Mouse (Mus musculus) testis, adult 2 months (tissue): ENCODE measurements around the gene Ttc25. TPM values are rescaled to one million over a fixed set of nuclear protein-coding genes. Genes with fewer than 3 reads are reported as not detected.
A peak's percentile ranks its signal among the peaks of the same experiment; 100 is the strongest.
"Not testable (repeated sequence)": the region's sequence is repeated elsewhere in the genome, so short reads cannot be mapped to it uniquely, and the experiment has no call there.

Experiments
- H3K27ac ChIP-seq: fragments of 200-500 bp; 2 replicates; pipeline ENCODE4 v1.5.1; 2012; ENCODE audit warnings: low read depth, low read length; ENCODE audit not compliant: control insufficient read depth, insufficient read depth
- H3K27me3 ChIP-seq: fragments of 200-500 bp; 2 replicates; pipeline ENCODE4 v1.6.1; 2012; ENCODE audit warnings: mild to moderate bottlenecking, low read length, moderate library complexity; ENCODE audit not compliant: control insufficient read depth, insufficient read depth
- H3K36me3 ChIP-seq: fragments of 200-500 bp; 2 replicates; pipeline ENCODE4 v1.6.1; 2012; ENCODE audit warnings: mild to moderate bottlenecking, low read length; ENCODE audit not compliant: control insufficient read depth, insufficient read depth
- H3K4me1 ChIP-seq: fragments of 200-500 bp; 2 replicates; pipeline ENCODE4 v1.6.1; 2012; ENCODE audit warnings: low read length; ENCODE audit not compliant: control insufficient read depth, insufficient read depth
- H3K4me3 ChIP-seq: fragments of 200-500 bp; 2 replicates; pipeline ENCODE4 v1.5.1; 2012; ENCODE audit warnings: low read depth, mild to moderate bottlenecking, low read length, moderate library complexity, mixed read lengths; ENCODE audit not compliant: control insufficient read depth
- CTCF ChIP-seq: fragments of 200-500 bp; IDR thresholded peaks from 2 replicates; pipeline ENCODE4 v1.5.1; 2012; ENCODE audit warnings: low read depth, mild to moderate bottlenecking, inconsistent platforms, low read length, moderate library complexity; ENCODE audit not compliant: control insufficient read depth, insufficient read depth, insufficient replicate concordance
- POLR2A ChIP-seq: fragments of 200-500 bp; IDR thresholded peaks from 2 replicates; pipeline ENCODE4 v1.6.1; 2012; ENCODE audit warnings: low read depth, mild to moderate bottlenecking, inconsistent platforms, low read length, moderate library complexity; ENCODE audit not compliant: control insufficient read depth
- polyA plus RNA-seq: library from polyadenylated mRNA; depleted of rRNA; stranded (reverse); fragments of >200 nt; gene quantifications from 2 replicates; pipeline ENCODE4 v1.2.3, GENCODE M21; 2012

Ttc25 gene
- polyA plus RNA-seq, 1 experiment = 74.1 TPM

GRCm38 (mm10) chr11:100580275-100580674 is 34.9 kb downstream of the Ttc25 start:
- Histone ChIP-seq H3K27me3 (no peaks in the 10 kb centered on the region), H3K4me1 (peaks cover 4% of the 10 kb centered on the region), H3K4me3 (no peak overlapping the region), H3K36me3 (no peaks in the 10 kb centered on the region), H3K27ac (no peak overlapping the region)
- no peak for TF ChIP-seq POLR2A
- TF ChIP-seq CTCF = no peak

- H3K4me3 ChIP-seq = no peak overlapping the region
- H3K36me3 ChIP-seq = no peaks in the 10 kb centered on the region
- H3K27ac ChIP-seq = no peak overlapping the region
- H3K4me1 ChIP-seq = no peaks in the 10 kb centered on the region
- no peak for TF ChIP-seq CTCF
- no peaks in the 10 kb centered on the region for H3K27me3 ChIP-seq
Measured at GRCm38 (mm10) chr11:100581756-100582155, 36.3 kb downstream of the Ttc25 start.

GRCm38 (mm10) chr11:100582413-100582812 is 37.0 kb downstream of the Ttc25 start:
- H3K36me3 ChIP-seq, H3K27ac ChIP-seq, H3K4me1 ChIP-seq, H3K4me3 ChIP-seq, H3K27me3 ChIP-seq: not testable (repeated sequence)

- Histone ChIP-seq H3K27ac (no peak overlapping the region), H3K36me3 (no peaks in the 10 kb centered on the region), H3K27me3 (no peaks in the 10 kb centered on the region), H3K4me3 (no peak overlapping the region), H3K4me1 (no peaks in the 10 kb centered on the region)
- TF ChIP-seq CTCF = no peak
Measured at GRCm38 (mm10) chr11:100582836-100583235, 37.4 kb downstream of the Ttc25 start.

GRCm38 (mm10) chr11:100584561-100584961 is 39.2 kb downstream of the Ttc25 start:
- Histone ChIP-seq H3K4me1 (no peaks in the 10 kb centered on the region), H3K4me3 (no peak overlapping the region), H3K36me3 (no peaks in the 10 kb centered on the region; the same call in 1 of the 2 replicates), H3K27ac (no peak overlapping the region), H3K27me3 (no peaks in the 10 kb centered on the region)
- TF ChIP-seq CTCF (no peak), POLR2A (no peak)

GRCm38 (mm10) chr11:100585148-100585547 is 39.7 kb downstream of the Ttc25 start:
- TF ChIP-seq CTCF (no peak), POLR2A (no peak)
- H3K27ac ChIP-seq = no peak overlapping the region
- no peak overlapping the region for H3K4me3 ChIP-seq
- H3K36me3 ChIP-seq = no peaks in the 10 kb centered on the region; the same call in 1 of the 2 replicates
- no peaks in the 10 kb centered on the region for H3K4me1 ChIP-seq
- no peaks in the 10 kb centered on the region for H3K27me3 ChIP-seq

GRCm38 (mm10) chr11:100588462-100588861 is 43.1 kb downstream of the Ttc25 start:
- Histone ChIP-seq H3K27me3 (no peaks in the 10 kb centered on the region), H3K27ac (peak overlapping the region; percentile 32), H3K36me3 (no peaks in the 10 kb centered on the region; the same call in 1 of the 2 replicates), H3K4me3 (no peak overlapping the region), H3K4me1 (no peaks in the 10 kb centered on the region)
- TF ChIP-seq POLR2A (no peak), CTCF (no peak)

- TF ChIP-seq POLR2A (no peak), CTCF (no peak)
- no peaks in the 10 kb centered on the region for H3K4me1 ChIP-seq
- H3K27me3 ChIP-seq = no peaks in the 10 kb centered on the region
- peaks cover 3% of the 10 kb centered on the region; the same call in 1 of the 2 replicates for H3K36me3 ChIP-seq
- peak overlapping the region; percentile 2; the same call in 1 of the 2 replicates for H3K27ac ChIP-seq
- no peak overlapping the region for H3K4me3 ChIP-seq
Measured at GRCm38 (mm10) chr11:100592346-100593046, 47.1 kb downstream of the Ttc25 start.
